Mouse (Mus musculus) forebrain, postnatal 0 days (tissue): Measurements from ENCODE around the gene Mtfr1l. TPM values are rescaled to one million over a fixed set of nuclear protein-coding genes. Genes with fewer than 3 reads are reported as not detected.

ENCODE experiments used
- ATAC-seq: fragments of 200-750 bp; cut with Nextera tagmentation; 2 replicates; pipeline ENCODE4 v1.8.0; 2017; ENCODE audit warnings: mild to moderate bottlenecking, moderate library complexity
- DNase-seq: peaks from one replicate; pipeline ENCODE4 v3.0.0-alpha.2; 2015
- H3K27ac ChIP-seq: fragments of 300-500 bp; sonication (generic); 2 replicates; pipeline ENCODE4 v1.5.1; 2014; ENCODE audit warnings: low read depth, mild to moderate bottlenecking, antibody characterized with exemption, low read length, moderate library complexity, mixed read lengths
- H3K27me3 ChIP-seq: fragments of 300-500 bp; sonication (generic); 2 replicates; pipeline ENCODE4 v1.6.1; 2014; ENCODE audit warnings: mild to moderate bottlenecking, low read length, mixed read lengths; ENCODE audit not compliant: insufficient read depth
- H3K36me3 ChIP-seq: fragments of 300-500 bp; sonication (generic); 2 replicates; pipeline ENCODE4 v1.6.1; 2014; ENCODE audit warnings: mild to moderate bottlenecking, moderate library complexity; ENCODE audit not compliant: insufficient read depth
- H3K4me1 ChIP-seq: fragments of 300-500 bp; sonication (generic); 2 replicates; pipeline ENCODE4 v1.6.1; 2014; ENCODE audit warnings: antibody characterized with exemption; ENCODE audit not compliant: insufficient read depth
- H3K4me2 ChIP-seq: fragments of 300-500 bp; sonication (generic); 2 replicates; pipeline ENCODE4 v1.6.1; 2014; ENCODE audit warnings: low read depth, mild to moderate bottlenecking, moderate library complexity
- H3K4me3 ChIP-seq: fragments of 300-500 bp; sonication (generic); 2 replicates; pipeline ENCODE4 v1.5.1; 2014; ENCODE audit warnings: low read depth, low read length, mixed read lengths
- H3K9ac ChIP-seq: fragments of 300-500 bp; sonication (generic); 2 replicates; pipeline ENCODE4 v1.6.1; 2014; ENCODE audit warnings: mild to moderate bottlenecking
- H3K9me3 ChIP-seq: fragments of 300-500 bp; sonication (generic); 2 replicates; pipeline ENCODE4 v1.6.1; 2016; ENCODE audit warnings: low read length
- CTCF ChIP-seq: sonication (generic); IDR thresholded peaks from 2 replicates; pipeline ENCODE4 v1.5.1; 2016; ENCODE audit warnings: antibody characterized with exemption, control low read depth, low read depth
- WGBS: fragments of 180-500 bp; shearing (Covaris S2); extraction: QIAGEN DNeasy Blood & Tissue Kit; methylation state at CpG from one replicate; pipeline ENCODE4 v1.1.7; 2014; 5-methylcytosine and 5-hydroxymethylcytosine counted together
- polyA plus RNA-seq: library from polyadenylated mRNA; unstranded; fragments of >200 nt; fragmentation: Nextera tagmentation; extraction: Ambion mirVana; gene quantifications from 2 replicates; pipeline ENCODE4 v1.2.1, GENCODE M21; 2015
- total RNA-seq: library from RNA; depleted of rRNA; stranded (reverse); fragments of >200 nt; gene quantifications from 2 replicates; pipeline ENCODE4 v1.2.3, GENCODE M21; 2014

Mtfr1l gene
- total and polyA plus RNA-seq, 2 experiments from 2014 or later: 119 to 194 TPM

- H3K27me3 ChIP-seq: no peaks in the 10 kb centered on the region
- H3K9ac ChIP-seq: no peak overlapping the region
- H3K27ac ChIP-seq: no peak overlapping the region
- ATAC-seq (no peak), DNase-seq (no peak)
- no peaks in the 10 kb centered on the region for H3K36me3 ChIP-seq
- H3K4me3 ChIP-seq: no peak overlapping the region
- TF ChIP-seq CTCF: no peak
- no peaks in the 10 kb centered on the region for H3K4me1 ChIP-seq
- 15% methylated on average over 16 of the region's 16 CpGs for WGBS
- H3K9me3 ChIP-seq: no peaks in the 10 kb centered on the region
- no peak overlapping the region for H3K4me2 ChIP-seq
Measured at GRCm38 (mm10) chr4:134557626-134558249, 22.6 kb upstream of the Mtfr1l start.

GRCm38 (mm10) chr4:134555956-134556580 is 20.9 kb upstream of the Mtfr1l start:
- peak; percentile 62 for TF ChIP-seq CTCF
- Histone ChIP-seq H3K27ac (no peak overlapping the region), H3K27me3 (no peaks in the 10 kb centered on the region), H3K9ac (no peak overlapping the region), H3K4me3 (no peak overlapping the region), H3K36me3 (no peaks in the 10 kb centered on the region), H3K4me2 (no peak overlapping the region), H3K4me1 (no peaks in the 10 kb centered on the region), H3K9me3 (no peaks in the 10 kb centered on the region)
- ATAC-seq: no peak
- peak; percentile 55 for DNase-seq
- 59% methylated on average over 8 of the region's 8 CpGs for WGBS

- Histone ChIP-seq H3K27me3 (no peaks in the 10 kb centered on the region), H3K36me3 (0 out of 2 replicates have a peak, but pooled peaks cover 4% of the 10 kb centered on the region), H3K9me3 (no peaks in the 10 kb centered on the region), H3K4me1 (no peaks in the 10 kb centered on the region), H3K9ac (no peak overlapping the region), H3K4me3 (no peak overlapping the region), H3K4me2 (no peak overlapping the region), H3K27ac (no peak overlapping the region)
- peak; percentile 66 for TF ChIP-seq CTCF
- peak; percentile 40 for DNase-seq
- 84% methylated on average over 1 of the region's 1 CpGs for WGBS
- ATAC-seq: peak; percentile 53
Measured at GRCm38 (mm10) chr4:134553631-134554030, 18.4 kb upstream of the Mtfr1l start.

GRCm38 (mm10) chr4:134551494-134552316 is 16.5 kb upstream of the Mtfr1l start, which contains the start of gene Selenon:
Gene Selenon, minus strand, starts transcription at chr4:134552166.
- Histone ChIP-seq H3K27ac (peak within 1 kb of the TSS; percentile 87), H3K4me3 (peak within 1 kb of the TSS; percentile 74), H3K4me2 (peak within 1 kb of the TSS; percentile 72), H3K4me1 (no peaks in the 10 kb centered on the region), H3K9ac (peak within 1 kb of the TSS; percentile 95), H3K36me3 (peaks cover 20% of the 10 kb centered on the region), H3K9me3 (no peaks in the 10 kb centered on the region), H3K27me3 (no peaks in the 10 kb centered on the region)
- peak; percentile 63 for DNase-seq
- TF ChIP-seq CTCF: no peak
- peak; percentile 81 for ATAC-seq
- WGBS: 0% methylated on average over 45 of the region's 67 CpGs

GRCm38 (mm10) chr4:134549899-134550298 is 14.7 kb upstream of the Mtfr1l start:
- DNase-seq (no peak), ATAC-seq (no peak)
- no peaks in the 10 kb centered on the region for H3K9me3 ChIP-seq
- no peaks in the 10 kb centered on the region for H3K27me3 ChIP-seq
- H3K9ac ChIP-seq: no peak overlapping the region
- no peak overlapping the region for H3K4me3 ChIP-seq
- peaks cover 36% of the 10 kb centered on the region for H3K36me3 ChIP-seq
- no peak overlapping the region for H3K4me2 ChIP-seq
- TF ChIP-seq CTCF: peak; percentile 49; the same call in 1 of the 2 replicates
- no peaks in the 10 kb centered on the region for H3K4me1 ChIP-seq
- 98% methylated on average over 8 of the region's 8 CpGs for WGBS
- H3K27ac ChIP-seq: no peak overlapping the region

GRCm38 (mm10) chr4:134548169-134548938 is 13.2 kb upstream of the Mtfr1l start:
- Histone ChIP-seq H3K36me3 (peaks cover 46% of the 10 kb centered on the region), H3K4me1 (no peaks in the 10 kb centered on the region), H3K9ac (no peak overlapping the region), H3K27me3 (no peaks in the 10 kb centered on the region), H3K4me3 (no peak overlapping the region), H3K4me2 (no peak overlapping the region), H3K9me3 (no peaks in the 10 kb centered on the region), H3K27ac (no peak overlapping the region)
- WGBS: 59% methylated on average over 18 of the region's 18 CpGs
- ATAC-seq (0 out of 2 replicates have a peak, but pooled peaks have one; percentile 9), DNase-seq (no peak)
- TF ChIP-seq CTCF: 0 out of 2 replicates have a peak, but pooled peaks have one; percentile 30
